Mouse (Mus musculus): ENCODE measurements around the gene Tert. TPM values are rescaled to one million over a fixed set of nuclear protein-coding genes. Genes with fewer than 3 reads are reported as not detected.

The Tert gene
- 10.6 and 13.3 TPM in 2 replicates for polyA plus RNA-seq (2016; fragmentation: Nextera tagmentation; extraction: Ambion mirVana)

GRCm38 (mm10) chr13:73626745-73627549 lies at the start of gene Tert:
Gene Tert (plus strand): TSS chr13:73626911.
- 8% methylated on average over 47 of the region's 47 CpGs for WGBS
- Histone ChIP-seq H3K27ac (peak within 1 kb of the TSS; percentile 45; the same call in 1 of the 2 replicates), H3K4me3 (replicated peaks) (peak within 1 kb of the TSS; percentile 69), H3K27me3 (no peaks in the 10 kb centered on the region), H3K36me3 (peaks cover 31% of the 10 kb centered on the region), H3K4me2 (peak within 1 kb of the TSS; percentile 91), H3K9ac (replicated peaks) (peak within 1 kb of the TSS; percentile 82), H3K9me3 (no peaks in the 10 kb centered on the region), H3K4me1 (replicated peaks) (peaks cover 22% of the 10 kb centered on the region)
- ATAC-seq (ENCODE audit: insufficient number of reproducible peaks, insufficient read depth, low FRiP score, low TSS enrichment, low read depth) = peak; percentile 85

GRCm38 (mm10) chr13:73577277-73577676 lies 49.4 kb upstream of the Tert start:
- H3K27ac ChIP-seq = no peak overlapping the region
- H3K27me3 ChIP-seq = peaks cover 3% of the 10 kb centered on the region; the same call in 1 of the 2 replicates
- no peak overlapping the region for H3K4me3 ChIP-seq (replicated peaks)
- H3K9ac ChIP-seq (replicated peaks) = no peak overlapping the region
- no peaks in the 10 kb centered on the region for H3K36me3 ChIP-seq
- ATAC-seq (ENCODE audit: insufficient number of reproducible peaks, insufficient read depth, low FRiP score, low TSS enrichment, low read depth) = no peak
- H3K4me2 ChIP-seq = no peak overlapping the region
- no peaks in the 10 kb centered on the region for H3K4me1 ChIP-seq (replicated peaks)
- H3K9me3 ChIP-seq = no peaks in the 10 kb centered on the region
- 69% methylated on average over 2 of the region's 2 CpGs for WGBS

GRCm38 (mm10) chr13:73591488-73591887 lies 35.2 kb upstream of the Tert start:
- H3K4me1 ChIP-seq (replicated peaks) = no peaks in the 10 kb centered on the region
- no peak for ATAC-seq (ENCODE audit: insufficient number of reproducible peaks, insufficient read depth, low FRiP score, low TSS enrichment, low read depth)
- no peak overlapping the region for H3K9ac ChIP-seq (replicated peaks)
- no peak overlapping the region for H3K4me3 ChIP-seq (replicated peaks)
- H3K27ac ChIP-seq = no peak overlapping the region
- 87% methylated on average over 3 of the region's 3 CpGs for WGBS
- no peaks in the 10 kb centered on the region for H3K9me3 ChIP-seq
- peaks cover 13% of the 10 kb centered on the region; the same call in 1 of the 2 replicates for H3K27me3 ChIP-seq
- no peak overlapping the region for H3K4me2 ChIP-seq
- no peaks in the 10 kb centered on the region for H3K36me3 ChIP-seq

GRCm38 (mm10) chr13:73592546-73592945 lies 34.2 kb upstream of the Tert start:
- Histone ChIP-seq H3K36me3 (no peaks in the 10 kb centered on the region), H3K9ac (replicated peaks) (no peak overlapping the region), H3K4me3 (replicated peaks) (no peak overlapping the region), H3K4me2 (no peak overlapping the region), H3K27me3 (peaks cover 15% of the 10 kb centered on the region; the same call in 1 of the 2 replicates), H3K9me3 (no peaks in the 10 kb centered on the region), H3K4me1 (replicated peaks) (no peaks in the 10 kb centered on the region), H3K27ac (no peak overlapping the region)
- WGBS = 38% methylated on average over 2 of the region's 2 CpGs
- no peak for ATAC-seq (ENCODE audit: insufficient number of reproducible peaks, insufficient read depth, low FRiP score, low TSS enrichment, low read depth)

- Histone ChIP-seq H3K36me3 (no peaks in the 10 kb centered on the region), H3K9me3 (no peaks in the 10 kb centered on the region), H3K9ac (replicated peaks) (no peak overlapping the region), H3K27ac (no peak overlapping the region), H3K27me3 (peaks cover 12% of the 10 kb centered on the region; the same call in 1 of the 2 replicates), H3K4me1 (replicated peaks) (no peaks in the 10 kb centered on the region), H3K4me2 (no peak overlapping the region), H3K4me3 (replicated peaks) (no peak overlapping the region)
- WGBS = 78% methylated on average over 4 of the region's 4 CpGs
- ATAC-seq (ENCODE audit: insufficient number of reproducible peaks, insufficient read depth, low FRiP score, low TSS enrichment, low read depth) = no peak
Measured at GRCm38 (mm10) chr13:73596276-73596675, 30.4 kb upstream of the Tert start.

GRCm38 (mm10) chr13:73600217-73600616 lies 26.5 kb upstream of the Tert start:
- Histone ChIP-seq H3K27ac (no peak overlapping the region), H3K27me3 (peaks cover 8% of the 10 kb centered on the region; the same call in 1 of the 2 replicates), H3K4me3 (replicated peaks) (no peak overlapping the region), H3K36me3 (no peaks in the 10 kb centered on the region), H3K9ac (replicated peaks) (no peak overlapping the region), H3K4me2 (no peak overlapping the region), H3K4me1 (replicated peaks) (peaks cover 13% of the 10 kb centered on the region), H3K9me3 (no peaks in the 10 kb centered on the region)
- ATAC-seq (ENCODE audit: insufficient number of reproducible peaks, insufficient read depth, low FRiP score, low TSS enrichment, low read depth) = no peak
- WGBS = 81% methylated on average over 4 of the region's 4 CpGs

- Histone ChIP-seq H3K9me3 (no peaks in the 10 kb centered on the region), H3K27ac (no peak overlapping the region), H3K4me3 (replicated peaks) (peak overlapping the region; percentile 89), H3K27me3 (no peaks in the 10 kb centered on the region), H3K9ac (replicated peaks) (peak overlapping the region; percentile 81), H3K36me3 (peaks cover 27% of the 10 kb centered on the region), H3K4me1 (replicated peaks) (peaks cover 17% of the 10 kb centered on the region), H3K4me2 (peak overlapping the region; percentile 92)
- ATAC-seq (ENCODE audit: insufficient number of reproducible peaks, insufficient read depth, low FRiP score, low TSS enrichment, low read depth) = no peak
- WGBS = 50% methylated on average over 4 of the region's 4 CpGs
Measured at GRCm38 (mm10) chr13:73603046-73603445, 23.7 kb upstream of the Tert start.

- H3K4me1 ChIP-seq (replicated peaks) = peaks cover 17% of the 10 kb centered on the region
- peak within 1 kb of the TSS; percentile 81 for H3K9ac ChIP-seq (replicated peaks)
- H3K9me3 ChIP-seq = no peaks in the 10 kb centered on the region
- under 1% methylated on average over 53 of the region's 53 CpGs for WGBS
- peak within 1 kb of the TSS; percentile 89 for H3K4me3 ChIP-seq (replicated peaks)
- H3K36me3 ChIP-seq = peaks cover 33% of the 10 kb centered on the region
- peak within 1 kb of the TSS; percentile 92 for H3K4me2 ChIP-seq
- H3K27ac ChIP-seq = peak within 1 kb of the TSS; percentile 73
- no peaks in the 10 kb centered on the region for H3K27me3 ChIP-seq
- ATAC-seq (ENCODE audit: insufficient number of reproducible peaks, insufficient read depth, low FRiP score, low TSS enrichment, low read depth) = peak; percentile 92
Measured at GRCm38 (mm10) chr13:73603522-73604155, 23.1 kb upstream of the Tert start, which contains the start of gene Clptm1l. Gene Clptm1l (plus strand): TSS chr13:73604006.

- Histone ChIP-seq H3K27ac (0 out of 2 replicates have a peak overlapping the region, but pooled peaks have one; percentile 45), H3K27me3 (no peaks in the 10 kb centered on the region), H3K9me3 (no peaks in the 10 kb centered on the region), H3K9ac (replicated peaks) (peak overlapping the region; percentile 81), H3K4me2 (peak overlapping the region; percentile 92), H3K36me3 (peaks cover 40% of the 10 kb centered on the region), H3K4me3 (replicated peaks) (peak overlapping the region; percentile 89), H3K4me1 (replicated peaks) (peaks cover 17% of the 10 kb centered on the region)
- 4% methylated on average over 34 of the region's 39 CpGs for WGBS
- peak; percentile 86 for ATAC-seq (ENCODE audit: insufficient number of reproducible peaks, insufficient read depth, low FRiP score, low TSS enrichment, low read depth)
Measured at GRCm38 (mm10) chr13:73604156-73604957, 22.4 kb upstream of the Tert start.

- H3K9me3 ChIP-seq = no peaks in the 10 kb centered on the region
- no peak overlapping the region for H3K4me3 ChIP-seq (replicated peaks)
- ATAC-seq (ENCODE audit: insufficient number of reproducible peaks, insufficient read depth, low FRiP score, low TSS enrichment, low read depth) = no peak
- H3K36me3 ChIP-seq = peaks cover 87% of the 10 kb centered on the region
- no peaks in the 10 kb centered on the region for H3K27me3 ChIP-seq
- no peak overlapping the region for H3K9ac ChIP-seq (replicated peaks)
- 94% methylated on average over 5 of the region's 5 CpGs for WGBS
- no peaks in the 10 kb centered on the region for H3K4me1 ChIP-seq (replicated peaks)
- no peak overlapping the region for H3K4me2 ChIP-seq
- H3K27ac ChIP-seq = no peak overlapping the region
Measured at GRCm38 (mm10) chr13:73618406-73618805, 8.3 kb upstream of the Tert start.

- Histone ChIP-seq H3K4me2 (no peak overlapping the region), H3K9ac (replicated peaks) (no peak overlapping the region), H3K27me3 (no peaks in the 10 kb centered on the region), H3K4me3 (replicated peaks) (no peak overlapping the region), H3K9me3 (no peaks in the 10 kb centered on the region), H3K27ac (no peak overlapping the region), H3K36me3 (peaks cover 65% of the 10 kb centered on the region), H3K4me1 (replicated peaks) (no peaks in the 10 kb centered on the region)
- 73% methylated on average over 6 of the region's 6 CpGs for WGBS
- no peak for ATAC-seq (ENCODE audit: insufficient number of reproducible peaks, insufficient read depth, low FRiP score, low TSS enrichment, low read depth)
Measured at GRCm38 (mm10) chr13:73620637-73621036, 6.1 kb upstream of the Tert start.

Data from limb, embryonic 12.5 days (tissue).